Mouse (Mus musculus): Measurements from ENCODE around the gene Sox11.

Gene Sox11

DNA sequence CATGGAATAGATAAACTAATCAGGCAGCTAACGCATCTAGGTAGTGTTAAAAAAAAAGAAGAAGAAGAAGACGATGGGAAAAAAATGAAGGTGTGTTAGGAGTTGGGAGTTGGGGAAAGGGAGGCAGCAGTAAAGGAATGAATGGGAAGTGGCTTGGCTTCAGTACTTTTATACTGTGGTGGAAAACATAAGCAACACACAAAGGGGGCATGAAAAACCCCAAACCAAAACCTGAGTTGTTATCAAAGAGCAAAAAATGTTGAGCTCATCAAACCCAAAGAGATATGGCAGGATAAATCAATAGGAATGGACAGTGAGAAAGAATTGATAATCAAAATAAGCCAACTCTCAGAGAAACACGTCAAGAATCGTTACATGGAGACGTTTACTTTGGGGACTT, 5.6 kb downstream of the Sox11 start:
- DNase-seq (ENCODE audit: low read depth, low spot score), result no peak

DNA sequence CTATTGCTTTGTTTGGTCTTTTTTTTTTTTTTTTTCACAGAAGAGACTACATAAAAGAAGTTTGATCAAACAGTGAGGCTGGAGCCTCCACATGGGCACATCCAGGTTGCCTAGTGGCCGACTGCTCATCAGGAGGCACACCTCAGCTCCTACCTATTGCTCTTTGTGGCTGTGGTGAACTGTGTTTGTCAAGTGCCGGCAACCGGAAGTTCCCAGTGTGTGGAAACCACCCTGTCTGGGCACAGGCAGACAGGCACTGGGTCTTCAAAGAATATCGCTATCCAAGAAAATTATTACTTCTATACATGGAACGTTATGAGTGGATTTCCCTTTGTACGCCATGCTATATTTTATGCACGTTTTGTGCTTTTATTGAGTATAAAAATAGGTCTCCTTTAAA, 6.0 kb downstream of the Sox11 start:
- DNase-seq (ENCODE audit: low read depth, low spot score), result no peak

DNA sequence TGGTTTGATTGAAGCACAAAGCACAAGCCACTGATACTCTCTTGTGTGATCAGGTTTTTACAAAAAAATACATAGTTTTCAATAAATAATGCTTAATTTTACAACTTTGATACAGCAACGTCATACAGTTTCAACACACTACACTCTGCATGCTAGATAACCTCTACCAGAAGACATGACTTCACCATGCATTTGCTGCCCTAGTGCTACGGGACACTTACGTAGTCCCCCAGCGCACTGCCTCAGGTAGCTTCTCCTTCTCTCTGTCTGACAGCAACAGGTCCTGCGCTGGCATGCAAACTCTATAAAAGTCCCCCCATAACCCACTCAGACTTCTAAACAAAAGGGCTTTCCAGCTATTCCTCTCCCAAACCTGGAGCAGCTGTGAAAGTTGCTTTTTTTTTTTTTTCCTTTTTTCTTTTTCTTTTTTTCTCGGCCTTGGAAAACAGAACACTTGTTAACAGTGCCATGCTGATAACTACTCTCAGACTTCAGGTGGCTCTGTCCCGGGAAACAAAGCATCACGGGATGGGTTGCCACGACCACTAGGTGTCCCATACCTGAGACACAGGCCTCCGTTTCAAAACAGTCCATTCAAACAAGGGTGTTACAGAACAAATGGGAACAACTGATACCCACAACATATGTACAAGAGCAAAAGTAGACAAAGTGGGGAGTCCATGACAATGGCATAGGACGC, 6.9 kb downstream of the Sox11 start:
- DNase-seq (ENCODE audit: low read depth, low spot score), result no peak

DNA sequence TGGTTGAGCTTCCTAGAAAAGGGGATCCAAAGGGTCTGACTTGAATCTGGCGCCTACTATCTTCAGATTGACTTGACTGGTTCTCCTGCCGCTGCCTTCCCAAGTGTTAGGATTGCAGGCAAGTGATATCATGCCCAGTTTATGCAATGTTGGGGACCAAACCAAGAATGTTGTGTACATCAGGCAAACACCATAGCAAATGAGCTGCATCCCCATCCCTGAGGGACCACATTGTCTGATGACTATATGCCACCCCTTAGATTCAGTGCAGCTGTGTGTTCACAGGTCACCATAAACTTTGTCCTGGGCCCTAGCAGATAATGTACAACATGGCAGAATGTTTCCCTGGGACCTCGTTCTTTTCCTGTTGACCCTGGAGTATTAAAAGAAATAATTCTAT, 8.8 kb downstream of the Sox11 start:
- no peak for DNase-seq (ENCODE audit: low read depth, low spot score)

DNA sequence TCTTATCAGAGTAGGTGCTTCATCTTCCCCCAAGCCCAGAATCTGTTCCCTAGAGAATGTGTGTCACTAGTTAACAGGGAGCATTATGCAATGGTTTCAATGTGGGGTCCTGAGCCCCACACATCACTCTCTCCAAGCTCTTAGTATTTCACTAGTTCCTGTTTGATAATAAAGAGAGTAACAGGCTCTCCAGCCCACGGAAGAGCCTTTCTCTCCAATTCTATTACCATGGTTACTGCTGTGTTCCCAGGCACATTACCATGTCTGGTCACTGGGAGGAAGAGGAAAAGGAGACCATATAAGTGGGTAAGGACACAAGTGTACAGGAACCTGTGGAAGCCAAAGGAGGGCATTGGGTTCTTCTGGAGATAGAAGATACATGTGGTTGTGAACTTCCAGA, 19.0 kb downstream of the Sox11 start:
- no peak for DNase-seq (ENCODE audit: low read depth, low spot score)

DNA sequence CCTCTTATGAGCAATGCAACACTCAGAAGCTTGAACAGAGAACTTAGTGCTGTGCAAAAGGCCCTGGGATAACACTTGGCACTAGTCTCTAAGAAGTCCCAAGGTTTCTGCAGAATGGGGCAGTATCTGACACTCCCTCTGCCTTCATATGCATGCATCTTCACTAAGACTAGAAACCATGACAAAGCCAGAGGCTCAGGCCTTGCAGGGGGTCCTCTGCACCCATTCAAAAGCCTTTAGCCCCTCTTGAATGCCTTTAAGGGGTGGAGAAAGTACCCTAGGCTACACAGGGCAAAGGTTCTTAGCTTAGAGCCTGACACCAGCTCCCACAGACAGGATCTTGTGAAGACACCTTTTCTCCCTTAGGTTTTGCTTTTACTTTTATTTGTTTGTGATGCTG, 21.7 kb downstream of the Sox11 start:
- DNase-seq (ENCODE audit: low read depth, low spot score), result no peak

DNA sequence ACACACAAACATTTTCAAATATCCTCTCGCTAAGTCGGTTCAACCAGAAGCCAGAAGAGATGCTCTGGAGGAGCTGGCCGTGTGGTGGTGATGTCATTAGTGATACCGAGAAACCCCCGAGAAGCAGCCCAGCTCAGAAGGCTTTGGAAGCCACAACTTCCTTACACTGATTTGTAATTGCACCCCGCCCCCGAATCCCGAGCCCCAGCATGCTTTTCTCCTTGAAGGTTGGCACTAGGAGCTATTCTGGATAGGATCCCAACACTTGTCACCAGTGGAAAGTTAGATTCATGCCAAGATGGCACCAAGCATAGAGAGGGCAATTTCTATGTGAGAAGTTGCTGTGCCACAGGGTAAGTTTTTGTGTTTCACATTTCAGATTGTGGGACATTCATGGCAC, 29.4 kb downstream of the Sox11 start:
- DNase-seq (ENCODE audit: low read depth, low spot score), result no peak

DNA sequence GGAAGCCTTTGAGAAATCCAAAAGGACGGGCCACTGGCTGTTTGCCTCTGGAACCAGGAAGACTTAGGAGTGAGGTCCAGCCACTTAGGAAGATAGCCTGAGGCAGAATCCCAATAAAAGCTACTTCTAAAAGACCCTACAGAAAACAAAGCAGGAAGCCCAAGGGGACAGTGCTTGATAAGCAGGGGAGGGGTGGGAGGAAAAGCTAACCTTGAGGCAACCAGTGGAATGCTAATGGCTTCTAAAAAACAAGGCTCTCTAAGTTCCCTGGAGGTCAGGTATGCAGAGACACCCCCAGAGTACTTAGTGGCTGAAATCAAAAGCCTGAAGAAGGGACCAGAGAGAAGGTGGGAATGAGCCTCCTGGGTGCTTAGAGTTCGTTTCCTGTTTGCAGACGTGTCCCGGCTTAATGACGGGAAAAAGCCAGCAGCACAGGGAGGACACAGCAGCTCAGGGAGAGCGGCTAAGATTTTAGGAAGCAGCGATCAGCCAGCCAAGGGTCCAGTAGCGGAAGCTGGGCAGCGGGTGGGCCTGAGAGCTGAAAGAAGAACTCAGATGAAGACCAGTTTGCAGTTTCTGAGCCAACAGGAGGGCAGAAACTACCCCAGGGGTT, 30.4 kb downstream of the Sox11 start:
- DNase-seq (ENCODE audit: low read depth, low spot score), result no peak

DNA sequence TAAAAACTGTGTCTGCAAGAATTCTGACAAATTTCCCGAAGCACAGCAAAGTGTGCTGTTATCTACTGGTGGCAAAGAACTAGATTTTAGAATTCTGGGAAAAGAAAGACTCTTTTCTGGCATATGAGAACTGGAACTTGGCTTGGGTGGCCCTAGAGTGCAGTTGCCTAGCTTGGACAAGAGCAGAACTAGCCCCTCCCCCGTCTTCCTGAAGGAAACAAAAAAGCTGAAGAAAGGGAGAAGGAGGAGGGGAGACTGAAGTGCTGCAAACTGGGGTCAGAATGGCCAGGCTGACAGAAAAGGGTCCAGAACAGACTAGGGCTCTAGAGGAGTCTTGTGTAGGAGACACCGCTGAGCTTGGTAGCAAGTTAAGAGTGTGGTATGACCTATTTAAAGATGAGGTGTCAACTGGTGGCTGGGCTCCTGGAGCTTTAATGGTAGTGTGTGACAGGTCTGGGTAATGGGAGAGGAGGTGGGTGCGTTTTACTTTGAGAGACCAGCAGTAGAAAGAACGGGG, 31.0 kb downstream of the Sox11 start:
- no peak for DNase-seq (ENCODE audit: low read depth, low spot score)

DNA sequence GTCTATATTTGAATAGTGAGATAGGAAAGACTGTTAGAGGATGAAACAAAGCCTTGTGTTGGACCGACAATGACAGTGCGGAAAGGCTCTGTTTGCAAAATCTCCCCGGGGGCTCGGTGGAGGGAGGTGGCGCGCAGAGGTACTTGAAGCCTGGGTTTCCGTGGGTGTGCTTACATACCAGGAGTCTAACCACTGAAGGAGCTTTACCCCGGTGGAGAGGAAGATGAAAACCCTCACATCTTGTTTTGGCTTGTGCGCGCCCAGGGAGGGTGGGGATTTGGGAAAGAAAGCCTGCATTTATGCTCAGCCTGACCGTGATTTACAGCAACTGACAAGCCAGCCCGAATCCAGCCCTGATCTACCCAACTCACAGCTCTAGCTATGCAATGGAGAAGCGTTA, 31.7 kb downstream of the Sox11 start:
- no peak for DNase-seq (ENCODE audit: low read depth, low spot score)

DNA sequence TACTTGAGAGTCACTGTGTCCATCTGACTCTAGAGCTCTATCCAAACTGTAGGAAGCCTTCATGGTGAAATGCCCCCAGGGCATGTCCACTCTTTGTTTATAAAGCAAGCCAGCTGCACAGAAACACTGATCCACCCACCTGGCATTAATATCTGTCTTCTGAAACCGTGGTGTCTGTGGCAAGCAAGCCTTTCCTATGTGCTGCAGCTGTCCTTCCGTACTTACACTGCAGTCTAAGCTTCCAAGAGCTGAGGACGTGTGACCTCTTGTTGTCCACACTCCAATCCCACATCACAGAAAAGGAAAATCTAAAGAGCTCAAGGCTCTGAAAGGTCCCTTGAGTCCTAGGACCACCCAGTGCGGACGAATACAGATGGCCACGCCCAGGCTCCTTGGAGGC, 32.4 kb downstream of the Sox11 start:
- no peak for DNase-seq (ENCODE audit: low read depth, low spot score)

DNA sequence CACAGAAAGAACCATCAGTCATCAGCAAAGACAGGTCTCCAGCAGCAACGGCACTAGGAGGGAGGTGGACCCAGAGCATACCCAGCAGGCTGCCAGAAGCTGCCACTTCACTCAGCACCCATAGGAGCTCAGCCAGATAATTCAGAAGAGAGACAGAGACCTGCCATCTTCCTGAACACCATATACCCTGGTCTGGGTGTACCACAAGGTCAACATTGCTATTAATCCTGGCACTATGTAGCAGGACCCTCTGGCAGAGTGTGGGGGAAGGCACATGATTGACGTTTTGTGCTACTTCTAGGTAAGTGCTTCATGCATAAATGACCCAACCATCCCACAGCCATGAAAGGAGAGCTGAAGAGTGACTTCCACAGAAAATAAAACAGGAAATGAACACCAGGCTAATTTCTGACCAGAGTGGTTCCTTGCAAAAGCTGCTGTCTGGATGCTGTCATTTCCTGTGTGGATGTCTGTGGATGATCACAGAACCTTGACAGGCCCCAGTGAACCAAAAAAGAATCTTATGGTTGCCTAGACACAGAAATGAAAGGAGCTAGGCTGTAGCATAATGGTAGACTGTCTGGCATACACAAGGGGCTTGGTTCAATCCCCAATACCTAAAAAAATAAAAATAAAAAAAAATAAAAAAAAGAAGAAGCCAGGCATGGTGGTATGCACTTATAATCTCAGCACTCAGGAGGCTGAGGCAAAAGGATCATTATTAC, 37.5 kb downstream of the Sox11 start:
- no peak for DNase-seq (ENCODE audit: low read depth, low spot score)

DNA sequence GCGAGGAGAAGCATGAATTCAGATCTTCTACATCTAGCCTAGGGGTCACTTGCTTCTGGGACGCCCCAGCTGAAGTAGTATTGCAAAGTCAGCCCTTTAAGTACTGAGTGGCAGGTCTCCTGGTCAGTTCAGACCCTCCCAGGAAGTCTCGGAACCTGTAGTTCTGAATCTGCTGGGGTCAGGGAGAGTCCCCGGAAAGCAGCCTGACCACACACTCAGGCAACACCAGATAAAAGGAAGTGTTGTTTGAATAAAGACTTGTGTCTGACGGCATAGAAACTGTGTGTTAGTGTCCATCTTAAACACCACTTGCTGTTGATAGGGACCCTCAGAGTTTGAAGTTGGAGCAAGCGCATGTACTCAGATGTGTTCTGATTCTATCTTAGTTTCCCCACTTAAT, 39.2 kb downstream of the Sox11 start:
- no peak for DNase-seq (ENCODE audit: low read depth, low spot score)

DNA sequence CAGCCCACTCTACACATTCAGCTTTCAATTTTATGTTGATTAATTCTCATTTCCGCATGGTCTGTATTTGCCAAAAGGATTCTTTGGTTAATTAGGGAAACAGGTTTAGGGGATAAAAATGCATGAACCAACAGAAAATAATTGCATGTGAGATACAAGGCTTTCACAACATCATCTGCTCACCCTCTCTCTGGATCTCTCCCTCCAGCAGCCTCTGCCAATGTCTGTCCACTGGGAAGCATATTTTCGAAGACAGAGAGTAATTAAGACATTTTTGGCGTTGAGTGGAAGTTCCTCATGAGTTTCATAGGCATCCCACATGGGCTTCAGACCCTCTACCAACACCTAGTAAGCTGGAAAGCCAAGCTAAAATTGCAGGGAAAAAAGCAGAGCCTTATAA, 43.7 kb downstream of the Sox11 start:
- no peak for DNase-seq (ENCODE audit: low read depth, low spot score)

DNA sequence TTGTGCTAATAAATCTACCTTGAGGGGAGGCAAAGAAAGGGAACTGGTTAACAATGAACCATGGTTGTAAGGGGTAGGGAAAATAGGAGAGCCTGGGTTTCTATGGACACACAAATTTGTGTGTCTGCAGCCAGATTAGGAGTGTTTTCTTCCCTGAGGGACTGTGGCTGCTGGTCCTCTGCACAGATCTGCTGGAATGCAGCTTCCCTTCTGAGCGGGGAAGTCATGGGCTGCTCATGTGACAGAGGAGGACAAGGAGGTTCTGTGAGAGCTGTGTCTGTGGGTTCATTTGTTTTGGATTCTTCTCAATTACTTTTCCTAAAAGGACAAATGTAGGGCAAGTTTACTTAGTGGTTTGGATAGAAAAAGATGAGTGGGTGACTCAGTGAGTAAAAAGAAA, 48.2 kb downstream of the Sox11 start:
- no peak for DNase-seq (ENCODE audit: low read depth, low spot score)

DNA sequence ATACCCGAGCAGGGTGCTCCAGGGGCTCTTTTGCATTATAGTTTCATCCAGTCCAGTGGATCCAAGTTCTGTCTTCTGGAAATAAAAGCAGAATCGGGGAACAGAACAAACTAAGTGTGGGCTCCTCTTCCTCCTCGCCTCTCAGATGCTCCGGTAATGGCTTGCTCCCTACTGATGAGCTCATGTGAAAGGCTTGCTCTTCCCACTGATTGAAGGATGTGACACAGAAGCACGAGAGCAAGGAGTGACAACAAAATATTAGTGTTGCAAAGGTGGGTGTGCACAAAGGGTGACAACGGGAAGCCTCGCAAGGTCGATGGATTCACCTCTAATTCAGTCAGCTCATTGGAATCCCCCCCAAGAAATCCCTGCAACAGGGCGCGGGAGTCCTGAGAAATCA, 48.6 kb downstream of the Sox11 start:
- no peak for DNase-seq (ENCODE audit: low read depth, low spot score)

DNA sequence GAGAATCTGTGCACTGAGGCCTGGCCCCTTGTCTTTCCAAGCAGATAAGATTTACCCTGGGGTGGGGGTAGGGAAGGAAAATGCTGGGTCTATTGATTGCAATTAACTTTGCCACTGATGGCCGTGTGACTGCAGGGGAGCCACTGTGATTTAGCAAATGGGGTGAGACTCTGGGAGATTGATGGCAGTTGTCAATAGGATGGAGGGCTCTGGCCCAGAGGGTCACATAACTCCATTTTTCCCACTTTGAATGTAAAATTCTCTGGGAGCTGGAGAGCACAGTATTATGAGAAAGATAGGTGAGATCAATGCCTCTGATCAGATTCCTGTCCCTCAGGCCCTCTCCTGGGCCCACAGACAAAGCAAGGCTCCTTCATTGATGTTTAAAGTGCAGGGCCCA, 49.2 kb downstream of the Sox11 start:
- DNase-seq (ENCODE audit: low read depth, low spot score), result no peak
